Mouse (Mus musculus): ENCODE results near the gene St7. TPM values are rescaled to one million over a fixed set of nuclear protein-coding genes. Genes with fewer than 3 reads are reported as not detected.

Gene St7
- polyA plus RNA-seq, 1 experiment: 8.4 TPM

DNA sequence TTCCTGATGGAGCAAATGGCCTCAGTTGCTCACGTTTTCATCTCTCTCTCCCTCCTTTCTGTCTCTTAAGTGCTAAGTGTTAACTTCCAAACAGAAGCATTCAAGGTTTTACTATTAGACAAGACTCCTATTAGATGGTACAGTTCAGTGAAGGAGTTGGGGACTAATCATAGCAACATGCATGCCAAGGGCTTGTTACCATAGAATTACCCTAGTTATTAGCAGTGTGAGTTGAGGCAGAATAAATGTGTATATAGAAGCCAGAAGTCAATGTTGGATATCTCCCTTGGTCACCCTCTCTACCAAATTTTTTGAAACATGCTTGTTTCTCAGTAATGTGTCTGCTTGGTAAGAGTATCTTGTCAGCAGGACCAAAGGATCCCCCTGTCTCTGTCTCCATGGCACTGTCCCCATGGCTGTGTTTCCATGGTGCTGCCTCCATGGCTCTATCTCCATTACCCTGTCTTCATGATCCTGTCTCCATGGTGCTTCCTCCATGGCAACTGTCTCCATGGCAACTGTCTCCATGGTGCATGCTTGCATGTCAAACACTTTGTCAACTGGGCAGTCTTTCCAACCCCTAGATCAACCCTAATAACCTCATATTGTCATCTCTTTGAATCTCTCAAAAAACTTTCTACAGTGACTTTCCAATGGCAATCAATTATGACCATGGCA is 275.9 kb downstream of the St7 start:
- TF ChIP-seq POLR2A (IDR thresholded peaks at IDR 0.05; ENCODE audit: insufficient read length, low read depth) (no peak), POLR2AphosphoS2 (IDR thresholded peaks at IDR 0.05; ENCODE audit: insufficient read length, low read depth) (no peak), MYOD1 (IDR thresholded peaks at IDR 0.05; ENCODE audit: control insufficient read depth in 1 of 3, insufficient read length in 2 of 3, low read depth in 2 of 3) (no peak), SRF (IDR thresholded peaks at IDR 0.05; ENCODE audit: control insufficient read depth, insufficient read length, low read depth) (no peak), CEBPB (IDR thresholded peaks at IDR 0.05; ENCODE audit: insufficient read depth, poor library complexity, severe bottlenecking) (no peak), REST (IDR thresholded peaks at IDR 0.05; ENCODE audit: insufficient read depth, insufficient read length) (no peak), MAX (IDR thresholded peaks at IDR 0.05; ENCODE audit: low read depth) (no peak), TCF12 (IDR thresholded peaks at IDR 0.05; ENCODE audit: insufficient read depth, poor library complexity, severe bottlenecking) (no peak), USF1 (IDR thresholded peaks at IDR 0.05; ENCODE audit: low read depth) (no peak), MYOG (IDR thresholded peaks at IDR 0.05; ENCODE audit: control insufficient read depth in 1 of 3, insufficient read depth in 1 of 3, insufficient read length in 2 of 3, low read depth in 2 of 3) (no peak), E2F4 (IDR thresholded peaks at IDR 0.05; ENCODE audit: insufficient read depth) (no peak), TCF3 (IDR thresholded peaks at IDR 0.05; ENCODE audit: insufficient read length, low read depth) (no peak)
- Histone ChIP-seq H3K36me3 (ENCODE audit: control insufficient read depth, insufficient read depth) (no peaks in the 10 kb centered on the region), H3K4me3 (no peak overlapping the region), H3K79me2 (ENCODE audit: control insufficient read depth, insufficient read depth) (no peaks in the 10 kb centered on the region), H3K4me2 (ENCODE audit: low read depth) (no peak overlapping the region), H3ac (ENCODE audit: control insufficient read depth, insufficient read length) (no peak overlapping the region), H3K27me3 (ENCODE audit: control insufficient read depth, insufficient read depth, insufficient read length) (no peaks in the 10 kb centered on the region)

DNA sequence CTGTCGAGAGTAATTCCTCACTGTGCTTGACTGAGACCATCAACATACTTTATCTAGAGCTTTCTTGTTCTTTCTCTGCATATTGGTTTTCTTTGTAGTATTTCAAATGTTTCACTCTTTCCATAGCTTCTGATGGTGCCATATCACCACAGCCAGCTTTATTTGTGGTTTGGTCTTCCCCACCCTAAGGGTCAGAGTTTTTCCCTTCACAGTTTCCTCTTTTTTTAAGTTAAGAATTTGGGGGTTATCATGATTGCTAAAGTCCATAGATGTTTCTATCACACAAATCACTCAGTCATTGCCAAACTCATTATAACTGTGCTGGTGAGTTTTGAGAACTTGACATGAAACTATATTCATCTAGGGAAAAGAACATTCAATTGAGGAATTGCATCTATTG is 277.1 kb downstream of the St7 start:
- H3ac ChIP-seq (ENCODE audit: control insufficient read depth, insufficient read length): no peak overlapping the region
- no peaks in the 10 kb centered on the region for H3K79me2 ChIP-seq (ENCODE audit: control insufficient read depth, insufficient read depth)
- TF ChIP-seq POLR2AphosphoS2 (IDR thresholded peaks at IDR 0.05; ENCODE audit: insufficient read length, low read depth): no peak
- TF ChIP-seq POLR2A (IDR thresholded peaks at IDR 0.05; ENCODE audit: insufficient read length, low read depth): no peak
- no peak for TF ChIP-seq CEBPB (IDR thresholded peaks at IDR 0.05; ENCODE audit: insufficient read depth, poor library complexity, severe bottlenecking)
- TF ChIP-seq SRF (IDR thresholded peaks at IDR 0.05; ENCODE audit: control insufficient read depth, insufficient read length, low read depth): no peak
- TF ChIP-seq TCF12 (IDR thresholded peaks at IDR 0.05; ENCODE audit: insufficient read depth, poor library complexity, severe bottlenecking): no peak
- H3K27me3 ChIP-seq (ENCODE audit: control insufficient read depth, insufficient read depth, insufficient read length): no peaks in the 10 kb centered on the region
- no peak overlapping the region for H3K4me3 ChIP-seq
- no peaks in the 10 kb centered on the region for H3K36me3 ChIP-seq (ENCODE audit: control insufficient read depth, insufficient read depth)
- H3K4me2 ChIP-seq (ENCODE audit: low read depth): no peak overlapping the region

DNA sequence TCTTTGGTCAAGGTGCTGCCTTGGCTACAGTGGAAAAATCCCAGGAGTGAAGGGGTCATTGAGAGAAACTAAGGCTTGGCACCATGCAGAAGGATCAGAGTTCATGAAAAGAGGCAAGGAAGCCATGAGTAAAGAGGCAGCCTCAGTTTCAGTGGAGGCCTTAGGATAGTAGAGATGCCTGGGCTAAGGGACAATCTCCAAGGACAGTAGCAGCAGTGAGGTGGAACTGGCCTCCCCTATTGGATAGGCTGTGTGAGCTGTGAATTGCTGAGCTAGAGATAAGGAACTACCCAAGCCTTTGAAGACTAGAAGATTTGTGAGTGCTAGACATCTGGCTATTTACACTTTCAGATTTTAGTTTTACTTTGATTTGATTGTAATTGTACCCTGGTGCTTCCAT is 278.7 kb downstream of the St7 start:
- H3ac ChIP-seq (ENCODE audit: control insufficient read depth, insufficient read length): no peak overlapping the region
- no peaks in the 10 kb centered on the region for H3K27me3 ChIP-seq (ENCODE audit: control insufficient read depth, insufficient read depth, insufficient read length)
- H3K4me2 ChIP-seq (ENCODE audit: low read depth): no peak overlapping the region
- H3K36me3 ChIP-seq (ENCODE audit: control insufficient read depth, insufficient read depth): no peaks in the 10 kb centered on the region
- TF ChIP-seq E2F4 (IDR thresholded peaks at IDR 0.05; ENCODE audit: insufficient read depth) (no peak), CEBPB (IDR thresholded peaks at IDR 0.05; ENCODE audit: insufficient read depth, poor library complexity, severe bottlenecking) (no peak), MYOG (IDR thresholded peaks at IDR 0.05; ENCODE audit: control insufficient read depth in 1 of 3, insufficient read depth in 1 of 3, insufficient read length in 2 of 3, low read depth in 2 of 3) (no peak), MYOD1 (IDR thresholded peaks at IDR 0.05; ENCODE audit: control insufficient read depth in 1 of 3, insufficient read length in 2 of 3, low read depth in 2 of 3) (no peak), POLR2A (IDR thresholded peaks at IDR 0.05; ENCODE audit: insufficient read length, low read depth) (no peak), TCF3 (IDR thresholded peaks at IDR 0.05; ENCODE audit: insufficient read length, low read depth) (no peak), USF1 (IDR thresholded peaks at IDR 0.05; ENCODE audit: low read depth) (no peak), SRF (IDR thresholded peaks at IDR 0.05; ENCODE audit: control insufficient read depth, insufficient read length, low read depth) (no peak), POLR2AphosphoS2 (IDR thresholded peaks at IDR 0.05; ENCODE audit: insufficient read length, low read depth) (no peak), TCF12 (IDR thresholded peaks at IDR 0.05; ENCODE audit: insufficient read depth, poor library complexity, severe bottlenecking) (no peak), MAX (IDR thresholded peaks at IDR 0.05; ENCODE audit: low read depth) (no peak), REST (IDR thresholded peaks at IDR 0.05; ENCODE audit: insufficient read depth, insufficient read length) (no peak)
- H3K4me3 ChIP-seq: no peak overlapping the region
- H3K79me2 ChIP-seq (ENCODE audit: control insufficient read depth, insufficient read depth): no peaks in the 10 kb centered on the region

DNA sequence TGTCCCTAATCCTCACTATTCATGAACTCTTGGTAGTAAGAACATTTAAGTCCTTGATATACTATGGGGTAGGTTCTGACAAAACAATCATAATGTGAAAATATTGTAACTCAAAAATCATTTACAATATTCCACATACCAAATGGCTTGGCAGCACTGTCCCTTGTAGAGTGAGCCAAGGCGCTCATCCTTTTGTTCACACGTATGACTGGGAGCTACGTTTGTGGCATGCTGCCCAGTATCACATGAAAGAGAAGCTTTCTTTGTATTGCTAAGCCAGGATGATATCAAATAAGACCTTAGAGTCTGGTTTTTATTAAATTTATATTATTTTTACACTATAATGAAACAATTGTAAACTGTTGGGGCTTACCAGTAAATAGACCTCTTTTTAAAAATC is 281.7 kb downstream of the St7 start:
- Histone ChIP-seq H3K4me3 (no peak overlapping the region), H3K4me2 (ENCODE audit: low read depth) (no peak overlapping the region), H3K79me2 (ENCODE audit: control insufficient read depth, insufficient read depth) (no peaks in the 10 kb centered on the region), H3K27me3 (ENCODE audit: control insufficient read depth, insufficient read depth, insufficient read length) (no peaks in the 10 kb centered on the region), H3ac (ENCODE audit: control insufficient read depth, insufficient read length) (no peak overlapping the region), H3K36me3 (ENCODE audit: control insufficient read depth, insufficient read depth) (no peaks in the 10 kb centered on the region)
- no peak for TF ChIP-seq E2F4 (IDR thresholded peaks at IDR 0.05; ENCODE audit: insufficient read depth)
- TF ChIP-seq CEBPB (IDR thresholded peaks at IDR 0.05; ENCODE audit: insufficient read depth, poor library complexity, severe bottlenecking): no peak
- no peak for TF ChIP-seq REST (IDR thresholded peaks at IDR 0.05; ENCODE audit: insufficient read depth, insufficient read length)
- TF ChIP-seq TCF3 (IDR thresholded peaks at IDR 0.05; ENCODE audit: insufficient read length, low read depth): no peak
- no peak for TF ChIP-seq POLR2AphosphoS2 (IDR thresholded peaks at IDR 0.05; ENCODE audit: insufficient read length, low read depth)
- TF ChIP-seq MAX (IDR thresholded peaks at IDR 0.05; ENCODE audit: low read depth): no peak
- TF ChIP-seq MYOD1 (IDR thresholded peaks at IDR 0.05; ENCODE audit: control insufficient read depth in 1 of 3, insufficient read length in 2 of 3, low read depth in 2 of 3): no peak
- no peak for TF ChIP-seq POLR2A (IDR thresholded peaks at IDR 0.05; ENCODE audit: insufficient read length, low read depth)
- TF ChIP-seq USF1 (IDR thresholded peaks at IDR 0.05; ENCODE audit: low read depth): no peak
- TF ChIP-seq MYOG (IDR thresholded peaks at IDR 0.05; ENCODE audit: control insufficient read depth in 1 of 3, insufficient read depth in 1 of 3, insufficient read length in 2 of 3, low read depth in 2 of 3): no peak
- no peak for TF ChIP-seq TCF12 (IDR thresholded peaks at IDR 0.05; ENCODE audit: insufficient read depth, poor library complexity, severe bottlenecking)
- TF ChIP-seq SRF (IDR thresholded peaks at IDR 0.05; ENCODE audit: control insufficient read depth, insufficient read length, low read depth): no peak
